Mouse (Mus musculus) cerebellum, postnatal 14 days (tissue): Measurements from ENCODE around the gene Dock9.
A peak's percentile ranks its signal among the peaks of the same experiment; 100 is the strongest.

Source experiments
- DNase-seq, 2 experiments: peaks; one replicate each; pipeline ENCODE4 v3.0.0; 2021; ENCODE audit warnings: mixed read lengths in 2 of 2

The Dock9 gene

DNA sequence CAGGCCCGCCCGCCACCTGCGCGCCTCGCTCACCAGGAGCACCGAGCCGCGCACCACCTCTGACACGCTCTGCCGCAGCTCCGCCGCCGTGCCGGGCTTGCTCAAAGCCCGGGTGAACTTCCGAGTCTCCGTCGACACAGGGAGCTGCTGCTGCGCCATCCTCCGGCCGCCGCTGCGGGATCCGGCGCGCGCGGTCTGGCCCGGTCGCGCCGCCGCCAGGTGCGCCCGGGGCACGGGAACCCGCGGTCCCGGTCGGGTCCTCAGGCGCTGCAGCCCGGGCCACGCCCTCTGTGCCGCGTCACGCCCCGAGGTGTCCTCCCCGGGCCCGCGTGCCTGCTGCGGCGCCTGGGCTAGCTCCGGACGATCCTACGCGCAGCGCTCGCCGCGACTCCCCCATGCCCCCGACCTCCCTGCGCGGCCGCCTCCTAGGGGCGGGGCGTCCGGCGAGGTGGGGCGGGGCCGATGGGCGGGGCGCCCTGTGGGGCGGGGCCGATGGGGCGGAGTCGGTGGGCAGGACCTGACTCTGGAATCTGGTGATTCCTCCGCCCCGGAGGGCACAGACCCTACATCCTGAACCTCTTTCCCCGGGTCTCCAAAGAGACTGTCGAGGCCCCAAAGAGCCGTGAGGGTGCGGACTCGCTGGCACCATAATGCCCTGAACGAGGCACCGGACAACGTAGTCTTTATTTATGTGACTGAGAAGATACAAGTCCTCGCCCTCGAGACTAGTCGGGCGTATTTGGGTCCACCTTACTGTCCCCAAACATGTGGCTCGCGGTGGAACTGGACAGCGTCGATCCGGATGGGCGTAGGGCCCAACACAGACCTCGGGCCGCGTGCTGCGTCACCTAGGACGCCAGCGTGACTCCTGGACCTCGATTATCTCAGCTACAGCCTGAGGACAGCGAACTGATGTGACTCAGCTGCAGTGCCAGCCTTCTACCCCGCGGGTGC is at the start of gene Dock9:
Dock9 (minus strand) TSS at position 381 of the 954 bp plus-strand sequence.
- DNase-seq = peak; percentile 86 to 93

DNA sequence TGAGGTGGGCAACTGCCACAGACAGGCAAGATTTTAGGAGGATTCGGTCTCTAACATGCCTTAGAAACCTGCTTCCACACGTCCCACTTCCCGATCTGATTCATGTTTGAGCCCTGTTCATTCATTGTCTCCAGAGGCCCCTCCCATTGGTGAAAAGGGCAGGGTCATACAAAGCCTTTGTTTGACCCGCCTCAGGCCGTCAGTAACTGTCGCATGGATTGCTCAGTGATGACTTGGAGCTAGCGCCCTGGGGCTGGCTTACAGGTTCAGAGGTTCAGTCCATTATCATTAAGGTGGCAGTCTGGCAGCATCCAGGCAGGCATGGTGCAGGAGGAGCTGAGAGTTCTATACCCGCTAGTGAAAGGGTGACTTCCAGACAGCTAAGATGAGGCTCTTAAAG is 46.8 kb upstream of the Dock9 start:
- DNase-seq = no peak

DNA sequence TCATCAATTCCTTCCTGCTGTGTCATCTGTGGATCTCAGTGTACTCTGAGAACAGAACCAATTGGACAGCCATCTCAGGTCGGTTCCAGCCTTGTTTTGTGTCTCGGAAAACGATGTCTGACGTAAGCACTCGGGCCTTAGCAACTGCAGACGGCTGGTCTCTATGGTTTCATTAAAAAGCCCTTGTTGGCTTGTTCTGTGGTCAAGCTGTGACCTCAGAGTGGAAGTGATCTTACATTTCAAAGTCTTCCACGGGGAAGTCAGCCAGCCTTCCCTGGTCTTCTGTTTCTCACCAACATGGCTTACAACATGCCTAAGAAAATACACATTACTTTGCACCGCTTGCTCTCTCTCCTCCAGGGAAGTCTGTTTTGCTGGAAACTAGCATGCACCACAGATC is 42.6 kb upstream of the Dock9 start:
- DNase-seq = no peak

DNA sequence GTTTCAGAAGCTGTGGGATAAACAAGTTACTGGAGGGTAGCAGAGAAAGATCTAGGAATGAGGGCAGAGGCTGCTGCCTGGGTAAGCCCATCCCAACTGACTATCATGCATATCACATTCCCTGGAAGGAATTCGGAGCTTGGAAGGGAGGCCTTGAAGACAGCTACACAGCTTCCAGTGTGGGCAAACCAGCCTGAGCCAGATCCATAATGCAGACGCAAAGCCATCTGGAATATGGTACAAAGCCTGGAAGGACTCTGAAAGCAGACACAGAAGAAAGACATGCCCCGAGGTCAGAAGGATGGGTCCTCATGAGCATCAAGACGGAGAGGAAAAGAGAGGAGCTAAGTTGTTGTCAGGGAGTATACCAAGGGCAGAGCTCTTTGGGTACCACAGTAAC is 40.5 kb upstream of the Dock9 start:
- no peak for DNase-seq

DNA sequence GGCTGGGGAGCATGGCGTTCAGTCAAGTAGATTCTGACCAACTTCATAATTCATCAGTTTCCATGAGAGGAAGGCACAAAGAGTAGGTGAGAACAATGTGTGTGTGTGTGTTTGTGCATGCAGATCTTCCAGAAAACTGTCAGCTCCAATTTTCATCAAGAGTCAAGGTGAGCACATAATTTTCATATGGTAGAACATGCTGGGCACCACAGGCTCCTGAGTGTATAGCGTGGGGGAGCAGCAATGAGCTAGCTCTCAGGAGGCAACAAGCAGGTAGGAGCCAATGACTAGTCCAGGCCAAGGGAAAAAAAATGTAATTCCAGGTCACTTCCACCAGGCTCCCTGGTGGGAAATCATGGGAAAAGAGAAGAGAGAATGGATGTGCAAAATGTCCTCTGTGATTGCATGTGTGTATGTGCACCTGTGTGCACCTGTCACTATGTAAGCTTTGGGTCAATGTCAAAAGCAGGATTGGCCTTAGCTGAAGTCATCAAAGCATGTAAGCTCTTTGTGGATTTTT is 35.4 kb upstream of the Dock9 start:
- DNase-seq = peak; percentile 75 to 84

DNA sequence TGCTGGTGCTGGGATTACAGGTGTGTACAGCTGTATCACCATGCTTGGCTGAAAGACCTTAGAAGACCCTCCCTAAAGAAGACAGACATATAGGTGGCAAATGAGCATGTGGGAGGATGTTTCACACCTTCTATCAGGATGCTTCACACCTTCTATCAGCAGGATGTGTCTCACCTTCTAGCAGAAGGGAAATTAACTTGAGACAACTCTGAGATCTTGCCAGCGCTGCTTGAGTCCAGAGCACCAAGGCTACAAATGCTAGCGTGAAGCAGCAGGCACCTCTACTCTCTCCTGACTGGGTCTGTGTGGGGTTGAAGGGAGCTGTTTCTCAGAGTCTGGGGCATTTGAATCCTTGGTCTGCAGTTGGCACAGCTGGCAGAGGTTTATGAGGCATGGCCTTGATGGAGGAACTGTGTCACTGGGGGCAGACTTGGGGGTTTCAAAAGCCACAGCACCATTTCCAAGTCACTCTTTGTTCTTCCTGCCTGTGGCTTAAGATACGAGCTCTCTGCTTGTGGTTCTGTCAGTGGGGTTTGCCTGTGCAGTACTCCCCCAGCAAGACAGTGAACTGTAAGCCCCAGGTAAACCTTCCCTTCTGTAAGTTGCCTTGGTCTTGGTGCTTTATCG is 32.3 kb upstream of the Dock9 start:
- DNase-seq = no peak

DNA sequence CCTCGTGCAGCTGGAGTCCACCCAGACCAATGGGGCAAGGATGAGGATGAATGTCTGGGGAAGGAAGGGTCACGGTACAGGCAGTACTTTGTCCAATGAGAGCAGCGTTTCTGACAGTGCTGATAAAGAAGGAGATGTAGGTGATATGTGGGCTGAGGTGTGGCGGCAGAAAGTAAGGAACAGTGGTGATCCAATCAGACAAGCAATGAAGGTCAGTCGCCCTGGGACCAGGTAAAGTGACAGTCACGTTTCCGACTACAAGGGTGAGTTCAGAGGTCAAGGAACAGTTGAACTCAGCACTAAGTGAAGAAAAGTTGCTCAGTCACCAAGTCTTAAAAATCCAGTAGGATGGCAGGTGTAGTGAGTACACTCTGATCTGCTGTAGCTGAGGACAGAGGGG is 29.5 kb upstream of the Dock9 start:
- DNase-seq = no peak

DNA sequence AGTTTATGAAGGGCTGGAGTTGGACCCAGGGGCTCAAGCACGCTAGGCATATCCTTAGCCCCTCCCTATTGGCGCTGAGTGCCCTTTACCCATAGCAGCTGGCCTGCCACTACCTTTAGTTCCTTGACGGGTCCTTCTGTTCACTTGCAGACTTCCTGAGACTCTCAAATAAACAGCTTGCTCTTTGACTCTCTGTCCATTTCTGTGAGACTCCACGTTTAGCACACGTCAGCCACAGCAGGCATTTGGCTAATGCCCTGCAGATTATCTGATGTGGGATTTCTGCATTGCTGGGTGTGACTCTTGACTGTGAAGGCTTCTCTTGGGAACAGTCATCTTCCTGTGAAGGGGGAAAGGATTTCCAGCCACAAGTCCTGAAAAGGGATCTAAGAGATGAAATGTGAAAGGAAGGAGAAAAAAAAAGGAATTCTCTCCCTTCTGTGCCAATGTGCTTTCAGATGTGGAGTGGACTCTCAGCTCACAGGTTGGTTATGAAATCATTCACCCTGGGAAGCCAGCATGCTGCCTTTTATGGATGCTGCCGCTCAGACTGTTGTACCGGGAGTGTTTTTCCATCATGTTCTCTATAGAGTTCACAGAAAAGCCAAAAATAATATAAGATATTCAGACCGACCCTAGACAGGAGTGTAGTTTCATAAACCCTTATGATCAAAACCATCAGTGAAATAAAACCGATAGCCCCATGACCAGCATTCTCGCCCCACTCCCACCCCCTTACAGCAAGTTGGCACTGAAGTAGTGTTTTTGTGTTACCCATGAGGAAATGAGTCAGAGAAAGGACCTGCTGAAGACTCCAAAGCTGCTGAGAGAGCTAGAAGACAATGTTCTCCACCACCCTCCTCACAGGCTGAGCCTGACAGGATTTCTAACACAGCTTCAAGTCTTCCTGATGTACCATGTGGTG is 28.1 kb upstream of the Dock9 start:
- DNase-seq = peak; percentile 50 to 59

DNA sequence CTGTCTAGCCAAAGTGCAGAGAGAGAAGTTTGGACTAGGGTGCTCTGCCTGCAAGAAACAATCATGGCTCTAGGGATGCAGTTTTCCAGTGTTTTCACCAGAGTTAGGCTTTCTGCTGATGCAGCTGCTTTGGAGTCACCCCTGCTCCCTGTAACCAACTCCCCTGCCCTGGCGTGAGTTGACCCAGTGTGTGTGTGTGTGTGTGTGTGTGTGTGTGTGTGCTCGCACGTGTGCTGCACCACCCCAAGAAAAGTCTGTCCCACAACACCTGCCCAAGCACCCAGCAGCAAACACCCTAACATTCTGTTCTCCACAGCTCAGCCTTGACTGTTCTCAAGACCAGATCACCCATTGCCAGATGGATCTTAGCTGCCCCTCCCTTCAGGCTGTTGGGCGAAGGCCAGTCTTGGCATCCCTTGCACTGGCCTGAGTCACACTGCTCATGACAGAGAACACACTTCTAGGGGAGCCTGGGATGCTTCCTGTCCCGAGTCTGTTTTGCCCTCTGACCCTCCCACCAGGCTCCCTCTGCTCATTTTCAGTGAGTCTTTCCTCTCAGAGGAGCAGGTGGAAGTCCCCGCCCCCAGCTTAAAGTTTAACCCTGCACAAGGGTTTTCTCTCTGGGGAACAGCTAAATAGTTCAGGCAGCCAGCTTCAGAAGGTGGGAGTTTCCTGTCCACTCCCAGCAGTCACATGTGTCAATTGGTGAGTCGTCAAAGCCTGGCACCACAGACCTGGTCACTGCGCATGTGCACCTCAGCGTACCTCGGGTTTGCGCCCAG is 26.9 kb upstream of the Dock9 start:
- DNase-seq = peak; percentile 87 to 88

DNA sequence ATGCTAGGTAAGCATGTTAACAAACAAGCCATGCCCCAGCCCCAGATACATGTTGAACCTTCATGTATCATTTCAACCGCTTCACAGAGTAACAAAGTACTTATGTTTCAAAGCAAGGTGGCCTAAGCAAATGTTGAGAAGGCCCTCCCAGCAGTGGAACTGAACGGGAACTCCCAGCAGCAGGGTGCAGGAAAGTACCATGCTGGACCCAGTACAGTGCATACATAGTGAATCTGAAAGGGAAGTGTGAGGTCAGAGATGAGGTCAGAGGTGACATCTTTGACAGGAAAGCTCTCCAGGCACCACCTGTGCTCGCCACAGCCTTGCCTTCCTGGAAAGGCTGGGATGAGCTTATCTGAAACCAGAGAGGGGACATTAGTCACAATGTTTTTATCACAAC is 25.4 kb upstream of the Dock9 start:
- no peak for DNase-seq

DNA sequence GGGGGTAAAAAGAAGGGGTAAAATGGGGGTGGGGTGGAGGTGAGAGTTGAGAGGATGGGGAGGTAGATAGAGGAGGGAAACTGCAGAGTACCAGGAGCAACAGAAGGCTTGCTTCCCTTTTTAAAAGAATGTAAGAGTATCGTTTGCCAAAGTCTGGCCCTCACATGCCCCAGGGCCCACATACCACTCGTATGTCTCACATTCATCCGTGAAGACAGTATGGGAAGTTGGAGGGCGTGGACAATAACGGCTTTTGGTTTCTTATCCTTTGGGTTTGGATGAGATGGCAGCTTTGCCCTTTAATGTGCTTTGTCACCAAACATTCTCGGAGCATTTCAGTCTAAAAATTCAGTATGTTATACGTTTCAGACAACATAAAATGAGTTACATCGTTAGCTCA is 24.9 kb upstream of the Dock9 start:
- DNase-seq = no peak

DNA sequence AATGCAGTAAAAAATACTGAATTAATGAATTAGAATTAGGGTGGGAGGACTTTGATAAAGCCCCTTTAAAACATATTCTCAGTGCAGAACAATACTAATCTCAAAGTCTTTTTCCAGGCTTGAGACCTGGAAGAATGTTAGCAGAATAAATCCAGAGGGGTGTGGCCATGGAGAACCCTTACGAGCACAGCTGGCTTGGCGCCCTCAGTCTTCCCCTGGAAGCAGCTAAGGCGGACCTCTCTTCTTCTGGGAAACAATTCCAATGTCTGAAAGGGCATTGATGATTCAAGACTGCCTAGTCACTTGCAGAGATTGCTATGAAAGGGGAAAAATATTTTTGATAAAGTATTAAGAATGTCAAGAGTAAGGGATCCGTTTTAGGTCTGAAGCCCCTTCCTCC is 9.2 kb upstream of the Dock9 start:
- no peak for DNase-seq

DNA sequence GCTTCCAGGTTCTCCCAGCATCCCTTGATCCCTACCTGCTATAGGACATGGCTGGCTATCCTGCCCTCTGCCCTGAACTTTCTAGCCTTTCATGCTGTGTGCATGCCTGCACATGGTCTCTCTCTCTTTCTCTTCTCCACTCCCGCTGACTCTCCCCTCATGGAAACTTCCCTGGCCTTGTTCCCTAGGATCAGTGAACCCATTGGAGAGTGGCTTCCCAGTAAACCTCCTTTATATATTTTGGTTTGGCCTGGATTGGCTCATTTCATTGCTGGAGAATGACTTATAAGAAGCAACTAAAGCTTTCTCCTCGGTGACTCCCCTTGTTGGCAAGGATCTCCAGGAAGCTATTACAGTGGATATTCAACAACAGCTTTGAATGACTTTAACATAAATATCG is 8.7 kb upstream of the Dock9 start:
- DNase-seq = no peak

DNA sequence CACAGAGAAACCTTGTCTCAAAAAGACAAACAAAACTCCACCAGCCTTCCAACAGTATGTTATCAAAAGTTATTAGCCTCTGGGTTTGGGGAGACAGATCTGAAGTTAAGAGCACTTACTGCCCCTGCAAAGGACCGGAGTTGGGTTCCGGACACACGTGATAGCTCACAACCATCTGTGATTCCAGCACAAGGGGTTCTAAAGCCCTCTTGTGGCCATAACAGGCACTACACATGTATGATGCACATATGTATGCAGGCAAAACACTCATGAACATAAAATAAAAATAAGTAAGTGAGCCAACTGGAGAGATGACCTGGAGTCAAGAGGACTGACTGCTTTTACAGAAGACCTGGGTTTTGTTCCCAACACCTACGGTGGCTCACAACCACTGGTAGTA is 6.8 kb upstream of the Dock9 start:
- no peak for DNase-seq

DNA sequence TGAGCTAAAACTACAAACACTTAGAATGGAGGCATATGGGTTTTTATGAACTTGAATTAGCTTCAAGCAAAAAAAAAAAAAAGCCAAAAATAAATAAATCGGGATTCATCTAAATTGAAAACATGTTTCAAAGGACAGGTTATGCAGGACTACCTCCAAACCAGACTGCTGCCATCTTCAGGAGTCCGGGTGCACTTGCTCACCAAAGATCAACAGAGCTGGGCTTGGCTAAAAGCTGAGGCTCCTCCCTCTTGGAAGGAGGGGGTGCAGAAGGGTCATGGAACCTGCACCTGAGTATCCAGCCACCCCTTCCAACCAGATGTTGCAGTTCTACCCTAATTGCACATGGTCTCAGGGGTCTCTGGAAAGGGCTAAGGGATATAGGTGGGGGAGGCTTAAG is 3.3 kb upstream of the Dock9 start:
- peak; percentile 55 to 63 for DNase-seq

DNA sequence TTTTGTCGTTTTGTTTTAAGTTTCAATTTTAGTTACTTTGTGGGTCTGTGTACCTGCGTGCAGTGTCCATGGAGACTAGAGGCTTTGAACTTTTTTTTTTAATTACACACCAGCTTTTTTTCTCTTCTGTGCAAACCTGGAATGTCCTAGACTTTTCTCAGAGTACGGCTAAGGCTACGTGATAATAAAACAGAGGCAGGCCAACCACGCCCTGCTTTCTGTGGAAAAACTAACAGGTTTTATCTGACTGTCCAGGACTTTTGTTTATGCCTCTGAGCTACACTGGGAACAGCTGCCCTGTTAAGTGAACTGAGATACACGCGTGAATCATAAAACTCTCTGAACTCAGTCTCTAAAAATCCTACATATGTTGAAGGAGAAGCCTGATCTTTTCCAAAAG is 1.5 kb upstream of the Dock9 start:
- DNase-seq = no peak

DNA sequence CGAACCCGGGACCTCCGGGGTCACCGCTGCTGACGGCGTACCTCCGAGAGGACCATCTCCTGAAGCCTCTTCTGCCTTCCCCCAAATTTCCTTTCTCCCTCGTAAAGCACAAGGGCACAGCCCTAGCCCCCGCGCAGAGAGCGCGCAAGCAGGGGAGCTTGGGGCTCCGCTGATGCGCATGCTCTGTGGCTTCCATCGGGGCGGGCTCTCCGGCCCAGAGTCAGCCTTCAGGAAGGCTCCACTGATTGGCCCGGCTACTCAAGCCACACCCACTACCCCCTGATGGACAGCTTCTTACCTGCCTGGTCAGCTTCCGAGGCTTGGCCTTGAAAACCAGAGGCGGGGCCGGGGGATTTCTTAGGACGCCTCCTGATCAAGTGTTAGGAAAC is 768 bp upstream of the Dock9 start:
- DNase-seq = peak; percentile 95 to 96

DNA sequence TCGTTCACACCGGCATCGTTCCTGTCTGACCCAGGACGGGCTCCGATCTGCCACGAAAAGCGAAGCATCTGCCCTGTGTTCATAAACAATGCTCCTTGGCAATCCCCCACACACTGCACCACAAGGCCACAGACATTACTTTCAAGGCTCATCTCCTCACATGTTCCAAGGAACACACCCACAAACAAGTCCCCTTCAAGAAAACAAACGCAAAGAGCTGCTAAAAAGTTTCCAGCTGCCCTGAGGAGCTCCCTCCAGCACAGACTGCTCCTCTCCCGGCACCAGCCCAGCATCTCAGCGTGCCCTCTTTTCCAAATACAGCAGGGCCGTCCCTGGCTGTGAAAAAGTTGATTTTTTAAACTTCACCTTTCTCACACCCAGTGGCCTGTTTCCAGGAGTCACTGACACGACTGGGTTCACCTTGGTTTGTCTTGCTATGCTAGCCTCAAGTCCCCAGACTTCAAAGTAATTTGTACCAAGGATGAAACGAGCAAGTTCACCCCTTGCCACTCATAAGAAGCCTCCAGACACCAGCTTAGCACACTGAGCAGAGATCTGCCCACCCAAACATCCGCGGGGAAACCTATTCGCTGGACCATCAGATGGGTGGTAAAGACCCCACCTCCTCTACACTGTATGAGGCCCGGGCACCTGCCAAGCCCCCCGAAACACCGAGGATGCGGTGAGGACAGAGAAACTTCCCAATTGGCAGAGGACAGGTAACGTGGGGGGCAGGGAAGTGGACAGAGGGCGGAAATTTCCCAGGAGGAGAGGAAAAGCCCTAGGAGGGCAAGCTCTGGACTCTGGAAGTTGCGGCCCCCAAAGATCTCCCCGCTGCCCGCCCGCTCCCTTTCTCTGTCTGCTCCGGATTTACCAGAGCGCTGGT is 823 bp downstream of the Dock9 start:
- peak; percentile 48 for DNase-seq

DNA sequence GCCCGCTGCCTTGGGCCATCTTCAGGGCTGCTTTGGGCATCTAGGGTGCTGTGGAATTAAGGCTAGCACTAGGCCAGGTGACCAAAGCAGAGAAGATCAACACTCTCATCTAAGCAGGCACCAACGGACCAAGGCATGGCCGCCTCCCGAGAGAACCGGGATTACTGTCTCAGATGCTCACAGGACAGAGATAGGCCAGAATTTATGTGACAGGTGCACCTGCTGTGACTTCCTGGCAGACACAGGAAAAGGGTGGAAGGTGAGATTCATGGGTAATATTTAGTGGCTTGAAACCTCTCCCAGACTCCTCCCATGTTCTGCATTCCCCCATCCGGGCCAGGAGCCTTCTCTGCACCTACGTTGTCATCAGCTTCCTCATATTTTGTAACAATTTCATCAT is 2.1 kb downstream of the Dock9 start:
- DNase-seq = peak; percentile 84 to 87

DNA sequence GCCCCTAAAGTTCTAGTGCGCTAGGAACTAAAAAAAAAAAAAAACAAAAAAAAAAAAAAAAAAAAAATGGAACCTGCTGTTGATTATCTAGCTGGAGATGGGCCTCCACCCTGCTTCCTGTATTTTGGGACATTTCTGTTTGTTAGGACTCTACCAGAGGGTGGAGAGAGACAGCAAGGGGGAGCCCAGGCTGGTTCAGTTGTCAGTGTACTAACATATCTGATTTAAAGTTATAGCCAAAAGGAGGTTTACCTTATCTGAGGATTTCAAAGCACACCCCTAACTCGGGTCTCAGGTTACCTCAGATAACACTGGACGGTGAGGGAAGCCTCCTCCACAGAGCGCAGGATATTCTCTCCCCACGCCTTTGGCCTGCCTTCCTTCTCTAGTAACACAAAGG is 4.0 kb downstream of the Dock9 start:
- no peak for DNase-seq

DNA sequence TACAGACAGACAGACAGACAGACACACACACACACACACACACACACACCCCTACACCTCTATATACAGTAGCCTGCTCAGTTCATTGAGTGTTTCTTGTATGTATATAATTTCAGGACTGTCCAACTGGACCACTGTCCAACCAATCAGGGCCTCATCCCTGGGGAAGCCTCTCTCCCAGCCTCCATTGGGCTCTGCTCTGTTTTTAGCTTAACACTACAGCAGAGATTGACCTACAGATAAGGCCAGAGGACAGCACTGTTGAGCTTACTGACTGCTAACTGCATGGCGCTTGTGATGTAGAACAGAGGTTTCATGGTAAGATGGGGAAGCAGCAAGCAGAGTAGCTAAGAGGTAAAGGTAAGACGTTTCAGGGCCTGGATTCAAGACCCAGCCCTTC is 5.7 kb downstream of the Dock9 start:
- no peak for DNase-seq
